25 mouse cellular contexts compared by ENCODE assay signal in the genomic region with DNA sequence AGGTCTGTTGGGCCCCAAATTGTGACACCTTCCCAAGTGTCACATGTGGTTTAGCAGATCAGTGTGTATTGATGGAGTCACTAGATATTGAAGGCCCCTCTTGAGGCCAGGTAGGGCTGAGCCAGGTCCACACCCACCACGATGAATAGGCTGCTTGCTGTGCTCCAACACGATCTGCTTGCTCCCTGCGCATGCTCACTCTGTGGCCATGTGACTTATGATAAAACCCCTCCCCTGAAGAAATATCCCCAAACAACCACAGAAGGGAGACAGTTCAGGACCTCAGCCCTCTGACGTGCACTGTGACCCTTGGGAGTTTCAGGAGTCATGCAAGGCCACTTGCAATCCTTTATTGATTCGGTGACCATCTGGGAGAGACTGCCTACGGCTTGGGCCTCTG. TPM values are rescaled to one million over a fixed set of nuclear protein-coding genes. Genes with fewer than 3 reads are reported as not detected.
"Had no signal": no experiment of that assay in that cellular context is flagged by ENCODE, and none has a peak within 500 bp of the region (broad histone marks: within the 10 kb centered on the region; RNA-seq: fewer than 3 reads in every experiment).

No protein-coding gene starts in this region.

- H3K9ac ChIP-seq: neural tube, embryonic 13.5 days; neural tube, embryonic 15.5 days; stomach, embryonic 15.5 days had no signal

- H3K9me3 ChIP-seq: neural tube, embryonic 13.5 days; neural tube, embryonic 15.5 days; stomach, embryonic 15.5 days had no signal

- H3K4me2 ChIP-seq: neural tube, embryonic 13.5 days; neural tube, embryonic 15.5 days; stomach, embryonic 15.5 days had no signal

- H3K27me3 ChIP-seq: neural tube, embryonic 13.5 days; neural tube, embryonic 15.5 days; stomach, embryonic 15.5 days had no signal

- H3K4me1 ChIP-seq: neural tube, embryonic 13.5 days; neural tube, embryonic 15.5 days; stomach, embryonic 15.5 days had no signal

- H3K4me3 ChIP-seq: neural tube, embryonic 13.5 days; neural tube, embryonic 15.5 days; stomach, embryonic 15.5 days had no signal

- H3K27ac ChIP-seq: neural tube, embryonic 13.5 days; neural tube, embryonic 15.5 days; stomach, embryonic 15.5 days; stomach, postnatal 0 days had no signal

- H3K36me3 ChIP-seq: neural tube, embryonic 13.5 days; neural tube, embryonic 15.5 days; stomach, embryonic 15.5 days had no signal

- DNase-seq: retina, postnatal 1 day; right cerebral cortex, adult 18-20 months; right cerebral cortex, postnatal 14 days; right cerebral cortex, postnatal 25 days; right cerebral cortex, postnatal 4 days; spleen, adult 18-20 months; thymus, adult 18-20 months; thymus, adult 2 months; thymus, postnatal 14 days; thymus, postnatal 25 days; thymus, postnatal 36 days; thymus, postnatal 4 days had no signal

RNA-seq across cellular contexts. Expression of a gene that starts 5.3 kb away (rescaled TPM):
- total RNA-seq: neutrophil, adult 5-6 weeks had no signal
- polyA plus RNA-seq: neural tube, embryonic 13.5 days; neural tube, embryonic 14.5 days; small intestine, adult 2 months; stomach, embryonic 14.5 days; testis, adult 2 months; thymus, adult 2 months; thymus, postnatal 0 days; urinary bladder, adult 2 months had no signal

RNA-seq across cellular contexts. Expression of a gene that starts 7.7 kb away (rescaled TPM):
- total RNA-seq: neutrophil, adult 5-6 weeks had no signal
- polyA plus RNA-seq: neural tube, embryonic 13.5 days; neural tube, embryonic 14.5 days; neural tube, embryonic 15.5 days; small intestine, adult 2 months; spleen, adult 2 months; stomach, embryonic 14.5 days; stomach, embryonic 15.5 days; stomach, embryonic 16.5 days; stomach, postnatal 0 days; thymus, adult 2 months; thymus, postnatal 0 days; urinary bladder, adult 2 months had no signal

RNA-seq across cellular contexts. Expression of a gene that starts 22.7 kb away (rescaled TPM):
- total RNA-seq: neutrophil, adult 5-6 weeks had no signal

RNA-seq across cellular contexts. Expression of a gene that starts 32.4 kb away (rescaled TPM):
- total RNA-seq: neutrophil, adult 5-6 weeks had no signal
- polyA plus RNA-seq: small intestine, adult 2 months; spleen, adult 2 months; thymus, adult 2 months; thymus, postnatal 0 days had no signal
